Mouse (Mus musculus): ENCODE measurements around the gene Nlrc5. TPM values are rescaled to one million over a fixed set of nuclear protein-coding genes. Genes with fewer than 3 reads are reported as not detected.
A peak's percentile ranks its signal among the peaks of the same experiment; 100 is the strongest.
"Not testable (repeated sequence)": the region's sequence is repeated elsewhere in the genome, so short reads cannot be mapped to it uniquely, and the experiment has no call there.

The Nlrc5 gene
- polyA plus RNA-seq, 2 experiments = 0.23 to 0.28 TPM

DNA sequence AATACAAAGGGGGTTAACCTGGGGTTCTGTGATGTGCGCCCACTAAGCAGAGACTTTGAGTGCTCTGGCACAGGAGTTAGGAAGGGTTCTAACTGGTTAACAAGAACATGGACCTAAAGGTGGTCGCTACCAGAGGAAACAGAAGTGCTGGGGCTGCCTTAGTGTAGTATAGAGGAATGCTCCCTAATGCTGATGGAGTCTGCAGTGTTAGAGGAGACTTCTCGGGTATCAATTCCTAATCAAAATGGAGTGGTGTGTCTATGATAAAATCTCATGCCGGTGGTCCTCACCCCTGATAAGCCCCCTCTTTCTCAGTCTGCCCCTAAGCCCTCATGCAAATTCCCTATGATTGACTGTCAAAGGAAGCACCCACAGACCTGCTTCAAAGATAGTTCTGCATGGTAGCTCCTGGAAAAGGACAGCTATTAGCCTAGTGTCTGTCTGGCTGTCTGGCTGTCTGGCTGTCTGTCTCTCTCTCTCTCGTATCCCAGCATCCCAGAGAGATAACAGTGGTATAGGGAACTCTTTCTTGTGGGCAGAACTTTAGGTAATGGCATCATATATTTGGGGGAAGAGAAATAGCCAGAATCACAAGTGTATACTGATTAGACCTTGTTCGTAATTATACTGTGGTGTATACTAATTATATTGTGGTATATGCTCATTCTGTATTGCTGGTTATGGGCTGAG lies 38.2 kb upstream of the Nlrc5 start:
- WGBS = 86% methylated on average over 6 of the region's 6 CpGs
- H3K9ac ChIP-seq (ENCODE audit: low read depth, low read length, severe bottlenecking) = no peak overlapping the region
- DNase-seq (ENCODE audit: low spot score) = no peak
- H3K36me3 ChIP-seq (ENCODE audit: control insufficient read depth, insufficient read depth, low read length) = peaks cover 56% of the 10 kb centered on the region
- no peaks in the 10 kb centered on the region for H3K27me3 ChIP-seq (ENCODE audit: control insufficient read depth, insufficient read depth, low read length)
- H3K9me3 ChIP-seq (ENCODE audit: control insufficient read depth, low read length) = no peaks in the 10 kb centered on the region
- no peaks in the 10 kb centered on the region for H3K4me1 ChIP-seq (ENCODE audit: control insufficient read depth, insufficient read depth, low read length)
- no peak overlapping the region for H3K4me3 ChIP-seq (replicated peaks; ENCODE audit: low read length)
- H3K4me2 ChIP-seq (replicated peaks; ENCODE audit: low read depth, low read length, severe bottlenecking) = no peak overlapping the region
- no peak for TF ChIP-seq POLR2A (IDR thresholded peaks at IDR 0.05; ENCODE audit: borderline replicate concordance, extremely low read depth, insufficient read depth, insufficient read length)
- H3K27ac ChIP-seq (replicated peaks; ENCODE audit: low read depth, low read length) = no peak overlapping the region
- no peak for ATAC-seq (ENCODE audit: low FRiP score, low read depth)

GRCm38 (mm10) chr8:94396964-94397657 lies 37.0 kb upstream of the Nlrc5 start:
- no peak for TF ChIP-seq POLR2A (IDR thresholded peaks at IDR 0.05; ENCODE audit: borderline replicate concordance, extremely low read depth, insufficient read depth, insufficient read length)

GRCm38 (mm10) chr8:94398587-94398986 lies 35.6 kb upstream of the Nlrc5 start:
- Histone ChIP-seq H3K4me1 (ENCODE audit: control insufficient read depth, insufficient read depth, low read length) (no peaks in the 10 kb centered on the region), H3K36me3 (ENCODE audit: control insufficient read depth, insufficient read depth, low read length) (peaks cover 32% of the 10 kb centered on the region), H3K27ac (replicated peaks; ENCODE audit: low read depth, low read length) (no peak overlapping the region), H3K9ac (ENCODE audit: low read depth, low read length, severe bottlenecking) (no peak overlapping the region), H3K27me3 (ENCODE audit: control insufficient read depth, insufficient read depth, low read length) (no peaks in the 10 kb centered on the region), H3K9me3 (ENCODE audit: control insufficient read depth, low read length) (no peaks in the 10 kb centered on the region), H3K4me3 (replicated peaks; ENCODE audit: low read length) (no peak overlapping the region), H3K4me2 (replicated peaks; ENCODE audit: low read depth, low read length, severe bottlenecking) (no peak overlapping the region)
- DNase-seq (ENCODE audit: low spot score) (no peak), ATAC-seq (ENCODE audit: low FRiP score, low read depth) (no peak)
- TF ChIP-seq POLR2A (IDR thresholded peaks at IDR 0.05; ENCODE audit: borderline replicate concordance, extremely low read depth, insufficient read depth, insufficient read length) = no peak
- WGBS = 73% methylated on average over 6 of the region's 6 CpGs

More at GRCm38 (mm10) chr8:94396964-94397657, 37.0 kb upstream of the Nlrc5 start:
- Histone ChIP-seq H3K9ac (ENCODE audit: low read depth, low read length, severe bottlenecking) (no peak overlapping the region), H3K4me3 (replicated peaks; ENCODE audit: low read length) (no peak overlapping the region), H3K36me3 (ENCODE audit: control insufficient read depth, insufficient read depth, low read length) (peaks cover 45% of the 10 kb centered on the region), H3K27me3 (ENCODE audit: control insufficient read depth, insufficient read depth, low read length) (no peaks in the 10 kb centered on the region), H3K4me1 (ENCODE audit: control insufficient read depth, insufficient read depth, low read length) (no peaks in the 10 kb centered on the region), H3K9me3 (ENCODE audit: control insufficient read depth, low read length) (no peaks in the 10 kb centered on the region), H3K4me2 (replicated peaks; ENCODE audit: low read depth, low read length, severe bottlenecking) (no peak overlapping the region), H3K27ac (replicated peaks; ENCODE audit: low read depth, low read length) (no peak overlapping the region)
- 68% methylated on average over 11 of the region's 11 CpGs for WGBS
- ATAC-seq (ENCODE audit: low FRiP score, low read depth) = 0 out of 2 replicates have a peak, but pooled peaks have one; percentile 41
- peak; percentile 23 for DNase-seq (ENCODE audit: low spot score)

DNA sequence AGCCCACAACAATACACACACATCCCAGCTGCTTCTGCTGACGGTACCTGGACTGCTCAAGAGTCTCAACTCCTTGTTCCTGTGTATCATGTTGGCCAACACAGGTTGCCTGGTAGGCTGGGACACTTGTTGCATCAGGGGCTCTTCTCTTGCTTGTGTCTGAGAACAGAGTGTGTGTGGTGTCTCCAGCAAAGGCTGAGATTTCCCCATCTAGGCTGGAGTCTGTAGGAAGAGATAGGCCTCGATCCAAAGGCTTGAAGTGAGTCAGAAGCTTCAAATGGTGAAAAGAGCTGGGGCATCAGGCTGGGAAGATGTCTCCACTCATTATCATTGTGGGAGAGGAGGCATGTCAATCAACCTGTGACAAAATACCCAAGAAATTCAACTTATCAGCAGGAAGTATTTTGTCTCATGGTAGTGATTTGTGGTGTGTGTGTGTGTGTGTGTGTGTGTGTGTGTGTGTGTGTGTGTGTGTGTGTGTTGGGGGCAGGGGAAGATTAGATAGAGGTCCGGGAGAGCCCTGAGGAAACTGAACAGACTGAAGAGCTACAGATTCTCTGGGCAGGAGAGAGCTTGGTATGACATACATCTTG lies 34.7 kb upstream of the Nlrc5 start:
- WGBS = 92% methylated on average over 3 of the region's 3 CpGs
- no peak overlapping the region for H3K4me2 ChIP-seq (replicated peaks; ENCODE audit: low read depth, low read length, severe bottlenecking)
- no peak for DNase-seq (ENCODE audit: low spot score)
- no peak overlapping the region for H3K9ac ChIP-seq (ENCODE audit: low read depth, low read length, severe bottlenecking)
- no peaks in the 10 kb centered on the region for H3K27me3 ChIP-seq (ENCODE audit: control insufficient read depth, insufficient read depth, low read length)
- H3K9me3 ChIP-seq (ENCODE audit: control insufficient read depth, low read length) = no peaks in the 10 kb centered on the region
- no peak for TF ChIP-seq POLR2A (IDR thresholded peaks at IDR 0.05; ENCODE audit: borderline replicate concordance, extremely low read depth, insufficient read depth, insufficient read length)
- no peak for ATAC-seq (ENCODE audit: low FRiP score, low read depth)
- H3K27ac ChIP-seq (replicated peaks; ENCODE audit: low read depth, low read length) = no peak overlapping the region
- H3K36me3 ChIP-seq (ENCODE audit: control insufficient read depth, insufficient read depth, low read length) = peaks cover 23% of the 10 kb centered on the region
- no peaks in the 10 kb centered on the region for H3K4me1 ChIP-seq (ENCODE audit: control insufficient read depth, insufficient read depth, low read length)
- no peak overlapping the region for H3K4me3 ChIP-seq (replicated peaks; ENCODE audit: low read length)

GRCm38 (mm10) chr8:94399957-94400356 lies 34.2 kb upstream of the Nlrc5 start:
- ATAC-seq (ENCODE audit: low FRiP score, low read depth); DNase-seq (ENCODE audit: low spot score); H3K9ac ChIP-seq (ENCODE audit: low read depth, low read length, severe bottlenecking); H3K27ac ChIP-seq (replicated peaks; ENCODE audit: low read depth, low read length); H3K4me3 ChIP-seq (replicated peaks; ENCODE audit: low read length); H3K9me3 ChIP-seq (ENCODE audit: control insufficient read depth, low read length); H3K4me2 ChIP-seq (replicated peaks; ENCODE audit: low read depth, low read length, severe bottlenecking); H3K27me3 ChIP-seq (ENCODE audit: control insufficient read depth, insufficient read depth, low read length); H3K4me1 ChIP-seq (ENCODE audit: control insufficient read depth, insufficient read depth, low read length): not testable (repeated sequence)
- peaks cover 18% of the 10 kb centered on the region for H3K36me3 ChIP-seq (ENCODE audit: control insufficient read depth, insufficient read depth, low read length)
- WGBS = 77% methylated on average over 2 of the region's 2 CpGs
